Mouse (Mus musculus) small intestine, adult 2 months (tissue): ENCODE results near the gene Abhd12b.

Source experiments
- CTCF ChIP-seq: fragments of 200-500 bp; IDR thresholded peaks from 2 replicates; pipeline ENCODE4 v1.5.1; 2012; ENCODE audit warnings: low read depth, mild to moderate bottlenecking, control low read depth, inconsistent platforms, low read length, moderate library complexity, mixed read lengths; ENCODE audit not compliant: insufficient replicate concordance, insufficient read length; ENCODE audit errors: extremely low read depth
- POLR2A ChIP-seq: fragments of 200-500 bp; IDR thresholded peaks from 2 replicates; pipeline ENCODE4 v1.6.1; 2012; ENCODE audit warnings: low read depth, mild to moderate bottlenecking, control low read depth, inconsistent platforms, low read length, moderate library complexity

DNA sequence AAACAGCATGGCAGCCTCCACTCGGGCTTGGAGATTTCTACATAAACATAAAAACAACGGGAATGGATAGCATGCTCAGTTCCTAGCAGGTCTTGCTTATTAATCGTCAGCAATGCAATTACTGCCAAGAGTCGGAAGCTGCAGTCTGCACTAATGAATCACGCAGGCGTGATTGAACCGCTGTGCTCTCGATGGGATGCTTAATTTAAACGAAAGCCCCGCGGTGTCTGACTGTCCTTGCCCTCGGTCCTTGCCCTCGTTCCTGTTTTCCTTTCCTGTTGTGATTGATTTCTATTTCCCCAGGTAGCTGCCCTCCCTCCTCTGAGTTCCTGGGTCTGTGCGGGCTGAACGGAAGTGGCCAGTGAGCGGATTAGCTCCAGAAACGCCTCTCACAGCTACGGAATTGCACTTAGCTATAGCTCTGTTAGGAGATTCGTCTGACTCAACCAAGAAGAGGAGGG is 38.4 kb downstream of the Abhd12b start:
- no peak for TF ChIP-seq CTCF
- TF ChIP-seq POLR2A: no peak
